Mouse (Mus musculus) embryonic fibroblast, embryonic 13.5 days (primary cell): ENCODE results near the gene Pus1.

Experiments used
- CTCF ChIP-seq: IDR thresholded peaks from 2 replicates; pipeline ENCODE4 v1.5.1; 2011; ENCODE audit warnings: mild to moderate bottlenecking, control low read depth, low read length, moderate library complexity, borderline replicate concordance; ENCODE audit not compliant: insufficient read depth
- POLR2A ChIP-seq: IDR thresholded peaks from 2 replicates; pipeline ENCODE4 v1.6.1; 2011; ENCODE audit warnings: low read depth, mild to moderate bottlenecking, control low read depth, low read length, moderate library complexity

DNA sequence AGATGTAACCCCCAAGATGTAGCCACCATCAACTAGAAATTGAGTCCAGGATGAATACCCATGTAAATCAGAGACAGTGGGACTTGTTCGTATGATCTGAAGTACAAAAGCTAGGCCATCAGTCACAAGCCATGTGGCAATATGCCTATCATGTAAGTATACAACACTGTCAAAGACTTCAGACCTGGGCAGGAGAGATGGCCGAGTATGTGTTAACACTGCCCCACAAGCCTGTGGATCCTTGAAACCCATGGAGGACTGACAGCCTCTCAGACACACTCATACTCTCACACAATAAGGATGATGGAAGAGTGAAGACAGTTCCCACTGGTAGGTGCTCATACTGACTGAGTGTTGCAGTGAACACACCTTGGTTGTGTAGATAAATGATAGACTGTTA lies 4.3 kb downstream of the Pus1 start:
- TF ChIP-seq POLR2A (no peak), CTCF (no peak)
